Comparison of ENCODE assay signal across 8 mouse cellular contexts in genomic region chr7:135792918-135793317, GRCm38 (mm10).
DNase-seq lines count a peak whose midpoint lies in the region; ATAC-seq and TF ChIP-seq lines count a peak whose summit lies in the region.
"Had no signal": no experiment of that assay in that cellular context is flagged by ENCODE, and none has a peak within 500 bp of the region (broad histone marks: within the 10 kb centered on the region; RNA-seq: fewer than 3 reads in every experiment).

No protein-coding gene starts in this region.

- no peaks in the 10 kb centered on the region for H3K36me3 ChIP-seq in kidney, adult 2 months (ENCODE audit: control insufficient read depth, insufficient read depth, low read length)
- H3K36me3 ChIP-seq in kidney, embryonic 16.5 days (ENCODE audit: insufficient read depth, low read length) = no peaks in the 10 kb centered on the region
- no peaks in the 10 kb centered on the region for H3K36me3 ChIP-seq in ES-E14 (ENCODE audit: control insufficient read depth, insufficient read depth, low read length, poor library complexity, severe bottlenecking)
- H3K36me3 ChIP-seq: lung, embryonic 15.5 days had no signal

- H3K4me3 ChIP-seq in kidney, adult 2 months (ENCODE audit: insufficient read depth, low read depth, low read length) = no peak overlapping the region
- H3K4me3 ChIP-seq in kidney, embryonic 16.5 days (ENCODE audit: low read length) = no peak overlapping the region
- no peak overlapping the region for H3K4me3 ChIP-seq in ES-E14 (ENCODE audit: insufficient read depth in 1 of 2, low read depth in 1 of 2, low read length in 2 of 2, poor library complexity in 1 of 2, severe bottlenecking in 1 of 2)
- H3K4me3 ChIP-seq: lung, embryonic 15.5 days had no signal

- no peak overlapping the region for H3K27ac ChIP-seq in kidney, adult 2 months (ENCODE audit: insufficient read depth, low read depth, low read length)
- H3K27ac ChIP-seq in kidney, embryonic 16.5 days (ENCODE audit: low read length) = no peak overlapping the region
- no peak overlapping the region for H3K27ac ChIP-seq in ES-E14 (ENCODE audit: insufficient read depth, low read depth, low read length, poor library complexity, severe bottlenecking)
- H3K27ac ChIP-seq: lung, embryonic 15.5 days had no signal

- no peak for ATAC-seq in kidney, embryonic 16.5 days (ENCODE audit: low FRiP score, low TSS enrichment)

- TF ChIP-seq CTCF in kidney, adult 2 months (conservative IDR thresholded peaks at IDR 0.05; ENCODE audit: insufficient read depth, insufficient read length, low read depth, low read length) = peak; percentile 58

- no peak for TF ChIP-seq POLR2A in kidney, adult 2 months (IDR thresholded peaks at IDR 0.05; ENCODE audit: low read depth, low read length)

- peak; percentile 12 for DNase-seq in kidney, adult 2 months
- peak; percentile 61 for DNase-seq in ES-E14 (ENCODE audit: low read depth, low spot score)
- peak; percentile 73 for DNase-seq in c-Kit-negative CD71-positive TER-119-positive erythroid progenitor cells, embryonic 14.5 days (ENCODE audit: low read depth, low spot score)
- DNase-seq in kidney, postnatal 10 days = peak; percentile 50
- DNase-seq in naive thymus-derived CD4-positive, alpha-beta T cell, adult 2 months (ENCODE audit: low read depth) = peak; percentile 50
- no peak for DNase-seq in urinary bladder, postnatal 36 days (ENCODE audit: low spot score in 2 of 2)

- no peaks in the 10 kb centered on the region for H3K4me1 ChIP-seq in kidney, adult 2 months (ENCODE audit: control insufficient read depth, insufficient read depth, low read length)
- no peaks in the 10 kb centered on the region for H3K4me1 ChIP-seq in kidney, embryonic 16.5 days (ENCODE audit: insufficient read depth, low read length)
- peaks cover 0 to 4% of the 10 kb centered on the region in 2 experiments; a peak in 2 of 4 replicates for H3K4me1 ChIP-seq in ES-E14 (ENCODE audit: control insufficient read depth in 2 of 2, insufficient read depth in 2 of 2, low read length in 2 of 2, poor library complexity in 1 of 2)
- H3K4me1 ChIP-seq: lung, embryonic 15.5 days had no signal

- no peak overlapping the region for H3K4me2 ChIP-seq in kidney, embryonic 16.5 days (replicated peaks; ENCODE audit: low read depth, low read length)
- H3K4me2 ChIP-seq: lung, embryonic 15.5 days had no signal

- H3K9me3 ChIP-seq in kidney, embryonic 16.5 days (ENCODE audit: low read length) = no peaks in the 10 kb centered on the region
- no peaks in the 10 kb centered on the region for H3K9me3 ChIP-seq in ES-E14 (ENCODE audit: control insufficient read depth, insufficient read depth, low read depth, low read length)
- H3K9me3 ChIP-seq: lung, embryonic 15.5 days had no signal

- in situ Hi-C loops in ES-E14 (cut with MboI; ENCODE audit: low sequenced_read_pairs in 2 of 2, unreplicated experiment in 2 of 2) = no loop called here

- H3K27me3 ChIP-seq in kidney, adult 2 months (replicated peaks; ENCODE audit: control insufficient read depth, insufficient read depth, low read length) = no peaks in the 10 kb centered on the region
- H3K27me3 ChIP-seq in kidney, embryonic 16.5 days (ENCODE audit: insufficient read depth, low read length) = no peaks in the 10 kb centered on the region
- H3K27me3 ChIP-seq: lung, embryonic 15.5 days had no signal

- 43% methylated on average over 8 of the region's 8 CpGs for WGBS in kidney, adult 2 months
- WGBS in kidney, embryonic 16.5 days = 47% methylated on average over 8 of the region's 8 CpGs

- H3K9ac ChIP-seq in kidney, embryonic 16.5 days (replicated peaks; ENCODE audit: low read length) = no peak overlapping the region
- H3K9ac ChIP-seq in ES-E14 (ENCODE audit: insufficient read depth, low read depth, low read length, poor library complexity, severe bottlenecking) = no peak overlapping the region
- H3K9ac ChIP-seq: lung, embryonic 15.5 days had no signal

TF ChIP-seq in ES-E14, 5 proteins besides CTCF, POLR2A, EP300 and RAD21:
- TF ChIP-seq ZNF384 (IDR thresholded peaks at IDR 0.05; ENCODE audit: low read depth, low read length) (no peak), MAFK (IDR thresholded peaks at IDR 0.05; ENCODE audit: insufficient read depth, low read depth, low read length) (no peak), ZC3H11A (IDR thresholded peaks at IDR 0.05; ENCODE audit: borderline replicate concordance, low read depth, low read length) (no peak), CHD2 (IDR thresholded peaks at IDR 0.05; ENCODE audit: low read depth, low read length) (no peak), HCFC1 (IDR thresholded peaks at IDR 0.05; ENCODE audit: borderline replicate concordance, insufficient read depth, low read length) (no peak)
TF ChIP-seq in ES-E14: peak in this region for 0.

Comparison
In these comparisons a context has a peak if more than half of its experiments do, and no peak if none do; other contexts are left out.
1. DNase-seq: peak in kidney, adult 2 months (single experiment), ES-E14 (single experiment), c-Kit-negative CD71-positive TER-119-positive erythroid progenitor cells, embryonic 14.5 days (single experiment), kidney, postnatal 10 days (single experiment) and naive thymus-derived CD4-positive, alpha-beta T cell, adult 2 months (single experiment); none in urinary bladder, postnatal 36 days (0 of 2).